Mouse (Mus musculus): ENCODE data around the gene Stx18. TPM values are rescaled to one million over a fixed set of nuclear protein-coding genes. Genes with fewer than 3 reads are reported as not detected.

The Stx18 gene
- polyA plus RNA-seq (2012; rRNA removed), result 4.5 and 5.5 TPM in 2 replicates

DNA sequence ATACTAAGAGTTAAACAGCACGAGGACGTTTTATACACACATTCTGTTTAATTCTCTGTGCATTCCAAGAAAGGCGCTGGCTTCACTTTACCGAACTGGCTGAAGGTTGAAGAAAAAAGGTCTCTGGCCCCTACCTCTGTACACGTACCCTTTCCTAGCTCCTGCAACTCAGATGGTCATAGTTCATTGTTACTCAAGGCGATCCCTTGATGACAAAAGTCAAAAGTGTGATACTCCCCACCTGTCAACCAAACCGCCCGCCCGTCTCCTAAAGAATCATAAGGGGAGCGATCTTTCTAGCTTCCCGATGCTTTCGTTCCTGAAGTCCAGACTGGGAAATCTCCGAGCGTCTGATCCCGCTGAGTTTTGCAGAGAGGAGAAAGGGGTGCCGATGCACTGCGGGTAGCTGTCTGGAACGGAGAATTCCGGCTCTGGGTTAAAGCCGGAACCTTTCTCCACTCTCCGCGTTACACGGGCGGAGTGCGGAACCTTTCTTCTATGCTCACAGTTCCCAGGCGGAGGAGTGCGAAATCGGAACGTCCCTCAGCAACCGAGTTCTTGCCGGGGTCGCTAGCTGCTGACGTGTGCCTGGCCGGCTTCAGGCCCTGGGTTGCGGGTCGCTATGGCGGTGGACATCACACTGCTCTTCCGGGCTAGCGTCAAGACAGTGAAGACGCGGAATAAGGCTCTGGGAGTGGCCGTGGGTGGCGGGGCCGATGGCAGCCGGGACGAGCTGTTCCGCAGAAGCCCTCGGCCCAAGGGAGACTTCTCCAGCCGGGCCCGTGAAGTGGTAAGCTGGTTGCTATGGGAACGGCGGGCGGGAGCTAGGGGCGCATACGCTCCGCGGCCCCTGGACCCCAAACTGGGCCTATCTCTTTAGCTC is at the start of gene Stx18:
Gene Stx18 (plus strand): TSS at position 33 of the 883 bp plus-strand sequence.

DNA sequence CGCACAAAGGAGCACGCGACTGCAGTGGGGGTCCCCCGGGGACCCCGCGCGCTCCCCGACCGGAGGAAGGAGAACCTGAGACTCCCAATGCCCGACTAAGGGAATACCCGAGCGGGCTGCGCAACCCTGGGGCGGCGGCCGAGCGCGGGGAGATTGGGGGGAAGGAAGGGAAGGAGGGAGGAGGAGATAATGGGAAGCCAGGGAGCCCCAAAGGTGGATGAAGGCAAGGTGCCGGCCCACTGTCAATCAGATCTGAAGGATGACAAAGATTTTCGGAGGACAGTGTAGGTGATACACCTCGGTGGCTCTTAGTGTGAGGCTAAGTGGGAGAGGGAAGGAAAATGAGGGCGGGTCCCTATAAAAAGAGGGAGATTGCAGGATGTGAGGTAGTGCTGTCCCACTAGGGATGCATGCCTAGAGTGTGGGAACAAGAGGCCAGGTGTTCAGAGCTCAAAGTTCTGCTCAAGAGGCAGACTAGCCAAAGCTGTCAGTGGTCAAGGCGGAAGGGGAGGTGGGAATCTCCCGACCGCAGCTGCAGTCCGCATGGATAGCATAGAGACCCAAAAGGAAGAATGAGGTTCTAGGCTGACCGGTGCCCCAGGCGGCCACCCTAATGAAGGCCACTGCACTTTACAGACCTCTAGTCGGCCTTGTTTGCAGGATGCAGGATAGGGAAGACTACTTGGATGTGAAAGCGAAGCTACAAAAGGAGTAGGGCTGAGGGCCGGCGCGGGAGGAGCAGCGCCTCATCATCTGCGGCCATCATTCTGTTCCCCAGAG is 121.3 kb downstream of the Stx18 start, which contains the start of gene Nsg1:
Gene Nsg1 (minus strand): TSS at position 274 of the 780 bp plus-strand sequence.

Other genes starting within 250 kb of the Stx18 start
- gene Msx1, start 214.2 kb upstream of the Stx18 start, polyA plus RNA-seq (2012; rRNA removed), result 0.96 and 1.8 TPM in 2 replicates
- 4.7 and 5.1 TPM in 2 replicates for gene Nsg1, start 121.2 kb downstream of the Stx18 start, polyA plus RNA-seq (2012; rRNA removed)
- 4.4 and 6.8 TPM in 2 replicates for gene Zbtb49, start 181.7 kb downstream of the Stx18 start, polyA plus RNA-seq (2012; rRNA removed)
- gene Lyar, start 181.7 kb downstream of the Stx18 start, polyA plus RNA-seq (2012; rRNA removed), result 0.36 and 0.85 TPM in 2 replicates
- gene Tmem128, start 221.4 kb downstream of the Stx18 start, polyA plus RNA-seq (2012; rRNA removed), result 6.9 and 10.1 TPM in 2 replicates
- gene Otop1, start 237.2 kb downstream of the Stx18 start, polyA plus RNA-seq (2012; rRNA removed), result 0.02 and 0.19 TPM in 2 replicates